Mouse (Mus musculus): ENCODE measurements at regions not wholly inside any gene's neighbourhood (a gene's known extent, or its start where the extent isn't known, plus 50 kb on each side); places are given as distances from the start of the nearest gene placed in this dataset.

DNA sequence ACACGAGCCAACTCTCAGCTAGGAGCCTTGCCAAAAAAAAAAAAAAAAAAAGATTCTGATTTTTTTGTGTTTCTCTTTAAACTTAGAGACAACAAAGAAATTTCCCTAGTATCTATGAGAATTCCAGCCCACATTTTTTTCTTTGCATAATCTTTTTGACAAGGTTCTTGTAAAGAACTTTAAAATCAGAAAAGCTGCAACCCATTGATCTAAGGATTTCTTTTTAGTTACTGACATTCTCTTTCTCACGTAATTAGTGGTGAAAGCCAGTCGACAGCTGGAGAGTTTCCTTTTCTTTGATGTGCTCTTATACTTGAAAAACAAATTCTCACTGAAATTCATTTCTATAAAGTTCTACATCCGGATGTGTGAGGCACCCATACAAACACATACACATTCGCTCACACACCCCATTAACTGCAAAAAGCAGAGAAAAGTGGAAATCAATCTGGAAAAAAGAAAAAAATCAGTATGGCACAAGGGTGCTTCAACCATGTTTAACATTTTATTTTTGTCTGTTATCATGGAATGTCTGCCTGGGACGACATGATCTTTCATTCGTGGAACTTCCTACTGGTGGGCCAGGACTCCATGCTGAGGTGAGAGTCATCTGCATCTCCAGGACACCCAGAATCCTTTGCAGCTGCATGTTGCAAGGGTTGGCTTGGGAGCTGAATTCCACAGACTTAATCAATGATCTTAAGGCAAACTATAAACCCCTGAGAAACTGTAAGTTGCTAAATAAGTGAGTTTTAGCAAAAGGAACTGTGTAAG is 124.0 kb upstream of the Zpld1 start:
- no peak for DNase-seq

DNA sequence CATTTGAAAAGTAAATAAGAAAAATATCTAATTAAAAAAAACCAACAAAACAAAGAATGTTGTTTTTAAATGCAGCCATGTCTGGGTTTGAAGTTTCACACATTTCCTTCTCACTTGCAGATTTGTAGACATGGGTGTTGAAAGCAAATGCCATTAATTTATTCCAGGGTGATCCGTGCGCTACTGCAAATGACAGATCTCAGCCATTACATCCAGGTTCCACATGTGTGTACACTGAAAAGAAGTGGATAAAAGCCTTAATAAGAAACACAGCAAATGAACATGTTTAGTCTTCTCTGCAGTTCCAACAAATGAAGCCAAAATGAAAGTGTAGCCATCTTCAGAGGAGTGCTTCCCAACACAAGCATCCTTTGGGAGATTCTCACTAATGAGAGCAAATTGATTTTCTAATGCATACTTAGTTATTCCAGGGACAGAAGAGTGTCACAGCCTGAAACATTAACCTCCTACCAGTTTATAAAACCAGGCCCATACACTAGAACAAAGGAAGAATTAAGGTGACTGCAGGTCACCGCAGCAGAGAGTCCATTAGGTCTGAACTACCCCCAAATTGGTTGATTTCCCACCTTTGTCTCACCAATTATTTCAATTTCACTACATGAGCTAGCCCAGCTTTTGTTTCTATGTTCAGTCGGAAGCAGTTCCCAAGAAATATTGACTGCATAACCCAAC is 123.2 kb upstream of the Zpld1 start:
- DNase-seq = no peak

DNA sequence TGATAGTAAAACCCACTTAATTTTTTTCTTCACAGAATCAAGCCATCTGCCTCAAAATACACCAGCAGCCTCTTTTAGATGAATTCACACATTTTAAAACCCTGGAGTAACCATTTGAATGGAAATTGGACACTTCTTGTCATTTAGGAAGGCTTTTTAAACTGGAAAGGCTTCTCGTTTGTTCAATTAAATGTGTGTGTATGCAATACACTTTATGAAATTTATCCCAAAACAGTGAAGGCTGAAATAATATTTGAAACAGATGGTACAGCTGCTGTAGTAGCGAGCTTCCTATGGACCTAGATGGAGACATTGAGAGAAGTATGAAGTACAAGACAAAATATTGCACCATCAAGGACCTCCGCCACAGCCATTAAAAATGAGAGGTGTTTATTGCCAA is 121.1 kb upstream of the Zpld1 start:
- no peak for DNase-seq

DNA sequence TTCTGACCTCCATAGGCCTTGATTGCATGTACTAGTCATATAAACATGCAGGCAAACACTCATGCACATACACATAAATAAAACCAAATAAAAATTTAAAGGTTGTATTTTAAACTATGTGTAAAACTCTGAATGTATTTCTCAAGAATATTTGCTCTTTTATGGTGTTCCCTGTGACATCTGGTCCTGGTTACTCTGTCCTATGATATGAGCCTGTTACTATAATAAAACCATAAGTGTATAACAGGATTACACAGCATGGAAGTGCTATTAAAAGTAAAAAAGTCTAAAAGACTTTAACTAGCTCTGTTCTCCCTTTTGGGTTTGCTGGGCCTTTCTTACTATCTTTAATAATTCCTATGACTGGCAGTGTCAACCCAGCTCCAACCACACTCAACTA is 103.0 kb upstream of the Zpld1 start:
- no peak for DNase-seq

DNA sequence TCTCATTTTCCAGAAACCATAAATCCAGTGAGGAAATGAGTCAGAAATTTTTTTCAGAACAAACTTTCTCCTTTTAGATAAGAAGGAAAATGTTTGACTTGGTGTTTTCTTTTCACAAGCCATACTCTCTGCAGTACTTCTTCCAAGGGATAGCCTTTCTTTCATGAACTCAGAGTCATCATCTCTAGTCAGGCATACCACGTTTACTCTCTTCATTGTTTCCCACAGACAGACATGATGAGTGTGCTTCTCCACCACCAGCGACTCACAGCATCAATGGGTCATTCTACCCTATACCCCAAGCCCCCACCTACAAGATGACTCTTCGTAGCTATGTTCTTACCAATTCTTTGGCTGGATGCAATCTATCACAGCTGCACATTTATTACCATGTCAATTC is 97.1 kb upstream of the Zpld1 start:
- no peak for DNase-seq

DNA sequence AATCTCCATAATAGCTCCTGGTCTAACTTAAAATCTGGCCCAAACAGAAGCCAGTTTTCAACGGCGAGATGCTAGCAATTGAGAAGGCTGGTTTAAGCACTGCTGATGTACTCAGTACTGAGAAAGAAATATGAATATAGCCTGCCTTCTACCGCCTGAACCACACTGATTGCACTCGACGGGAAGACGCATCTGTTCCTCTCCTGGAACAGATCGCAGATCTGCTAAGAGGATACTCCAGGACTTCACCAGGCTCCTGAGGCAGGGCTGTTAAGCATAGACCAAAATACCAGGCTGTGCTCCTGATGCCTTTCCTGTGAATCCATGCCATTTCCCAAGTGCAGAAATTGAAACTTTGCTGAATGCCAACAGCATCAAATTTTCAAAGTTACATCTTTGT is 92.6 kb upstream of the Zpld1 start:
- DNase-seq = no peak

DNA sequence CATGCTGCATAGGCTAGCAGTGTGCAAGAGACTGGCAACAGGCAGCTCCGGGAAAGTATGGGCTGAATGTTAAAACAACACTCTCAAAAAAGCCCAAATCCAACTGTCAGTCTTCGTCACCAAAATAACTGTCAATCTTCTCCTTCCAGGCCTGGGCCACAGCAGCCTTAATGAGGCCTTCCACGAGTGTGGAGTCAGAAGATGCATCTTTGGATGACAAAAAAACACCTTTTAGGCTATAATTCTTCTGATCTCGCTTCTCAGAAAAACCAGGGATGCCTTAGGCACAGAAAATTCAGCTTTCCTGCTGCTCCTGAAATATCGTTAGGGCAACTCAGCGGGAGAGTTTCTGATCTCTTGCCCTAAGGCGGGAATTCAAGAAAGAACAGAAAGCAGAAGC is 82.2 kb upstream of the Zpld1 start:
- no peak for DNase-seq

DNA sequence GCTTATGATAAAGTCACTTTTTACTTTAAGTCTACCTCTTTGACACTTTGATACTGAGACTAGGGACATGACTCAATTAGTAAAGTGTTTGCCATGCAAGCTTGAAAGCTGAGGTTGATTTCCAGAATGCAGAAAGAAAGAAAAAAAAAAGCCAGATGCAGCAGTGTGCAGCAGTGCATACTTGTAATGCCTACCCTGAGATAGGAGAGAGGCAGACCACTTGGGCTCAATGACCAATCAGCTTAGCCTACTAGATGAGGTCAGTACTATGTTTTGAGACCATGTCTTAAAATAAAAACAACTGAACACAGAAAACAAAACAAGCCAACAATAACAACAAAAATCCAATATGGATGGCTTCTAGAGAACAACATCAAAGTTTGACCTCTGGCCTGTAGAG is 81.4 kb upstream of the Zpld1 start:
- no peak for DNase-seq

DNA sequence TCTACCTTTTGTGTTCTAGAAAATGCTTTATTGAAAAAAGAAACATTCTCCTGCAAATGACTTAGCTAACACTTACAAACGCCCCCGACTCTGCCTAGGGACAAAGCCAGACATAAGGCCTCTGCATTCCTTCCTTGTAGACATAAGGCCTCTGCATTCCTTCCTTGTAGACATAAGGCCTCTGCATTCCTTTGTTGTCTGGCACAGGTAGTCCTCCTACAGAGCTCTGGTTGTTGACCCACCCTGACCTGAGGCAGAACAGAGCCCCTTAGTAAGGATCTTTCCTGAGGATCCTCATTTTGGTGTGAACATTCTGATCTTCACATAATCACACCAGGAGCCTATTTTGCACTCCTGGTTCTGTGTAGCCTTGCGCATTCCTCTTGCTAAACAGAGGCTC is 80.9 kb upstream of the Zpld1 start:
- no peak for DNase-seq

DNA sequence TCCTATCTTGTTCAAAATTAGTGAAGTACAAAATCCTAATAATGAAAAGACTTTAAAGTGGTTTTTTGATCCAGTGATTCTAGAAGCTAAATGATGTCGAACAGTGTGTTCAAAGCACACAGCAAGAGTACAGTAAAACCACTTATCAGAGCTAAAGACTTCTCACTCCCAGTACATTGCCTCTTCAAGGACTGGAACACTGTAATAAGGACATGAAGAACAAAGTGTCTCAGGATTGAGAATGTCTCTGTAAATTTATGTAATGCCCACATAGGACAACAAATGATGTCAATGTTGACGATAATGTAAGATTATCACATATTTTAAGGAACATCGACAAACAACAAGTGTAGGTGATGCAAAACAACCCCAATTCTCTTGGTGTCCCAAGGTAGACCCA is 78.1 kb upstream of the Zpld1 start:
- no peak for DNase-seq

DNA sequence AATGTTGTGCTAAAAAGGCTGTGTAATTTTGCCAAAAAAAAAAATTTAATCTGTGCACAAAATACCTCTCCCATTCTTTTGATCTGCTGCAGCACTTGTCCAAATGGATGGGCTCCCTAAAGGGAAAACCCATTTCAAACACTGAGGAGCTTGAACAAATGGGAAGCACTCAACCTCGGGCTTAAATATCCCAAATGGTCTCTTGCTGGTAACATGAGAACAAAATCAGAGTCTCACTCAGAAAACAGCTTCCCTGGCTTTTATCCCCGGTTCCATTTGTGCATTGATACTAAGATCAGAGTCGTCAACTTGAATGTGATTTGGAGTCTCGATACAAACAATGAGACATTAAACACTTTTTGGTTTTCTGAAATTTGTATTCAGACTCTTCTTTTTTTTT is 59.9 kb upstream of the Zpld1 start:
- no peak for DNase-seq

DNA sequence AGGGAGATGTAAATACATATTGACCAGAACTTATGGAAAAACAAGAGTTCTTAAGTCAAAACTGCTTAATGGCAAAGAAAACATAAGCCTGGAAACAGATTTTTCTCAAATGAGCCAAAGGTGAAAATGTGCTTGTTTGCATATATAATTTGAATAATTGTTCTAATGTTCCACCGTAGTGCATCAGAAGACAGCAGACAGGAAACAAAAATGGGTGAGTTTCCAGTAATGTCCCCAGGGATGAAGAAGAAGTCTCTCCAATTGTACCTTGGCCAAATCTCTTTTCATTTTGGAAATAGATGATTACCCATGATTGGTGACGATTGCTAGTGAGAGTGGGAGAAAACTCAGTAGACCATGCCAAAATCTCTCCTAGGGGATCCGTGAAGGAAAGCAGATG is 58.3 kb upstream of the Zpld1 start:
- DNase-seq = no peak
